Mouse (Mus musculus): Measurements from ENCODE around the gene Serpinb9b. TPM values are rescaled to one million over a fixed set of nuclear protein-coding genes. Genes with fewer than 3 reads are reported as not detected.

Serpinb9b gene
- polyA plus RNA-seq (2014; fragmentation: Illumina TruSeq; extraction: RNeasy Lipid Tissue Mini Kit (QIAGEN cat#74804); ENCODE audit: low read depth, low replicate concordance): not detected

DNA sequence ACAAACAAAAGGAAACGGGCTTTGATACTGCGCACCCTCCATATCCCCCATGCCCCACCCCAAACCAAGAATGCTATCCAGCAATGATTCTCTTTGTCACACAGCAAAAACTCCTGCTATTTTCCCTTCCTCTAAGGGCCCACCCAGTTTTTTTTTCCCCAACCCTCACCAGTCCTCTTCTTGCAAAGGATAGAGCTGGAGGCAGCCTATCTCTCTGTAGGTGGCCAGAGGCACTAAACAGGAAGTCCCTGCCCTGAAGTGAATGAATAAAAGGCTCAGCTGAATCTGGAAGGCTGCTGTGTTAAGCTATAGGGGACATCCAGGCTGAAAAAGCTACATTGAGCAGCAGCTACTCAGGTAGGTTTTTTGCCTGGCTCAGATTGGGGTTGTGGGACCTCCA, at the start of gene Serpinb9b:
TSS of gene Serpinb9b (plus strand) at position 173 of the 400 bp plus-strand sequence.

GRCm38 (mm10) chr13:33002950-33003349, 24.3 kb upstream of the Serpinb9b start, which contains the start of gene Serpinb9:
Gene Serpinb9, plus strand, starts transcription at chr13:33003250.

DNA sequence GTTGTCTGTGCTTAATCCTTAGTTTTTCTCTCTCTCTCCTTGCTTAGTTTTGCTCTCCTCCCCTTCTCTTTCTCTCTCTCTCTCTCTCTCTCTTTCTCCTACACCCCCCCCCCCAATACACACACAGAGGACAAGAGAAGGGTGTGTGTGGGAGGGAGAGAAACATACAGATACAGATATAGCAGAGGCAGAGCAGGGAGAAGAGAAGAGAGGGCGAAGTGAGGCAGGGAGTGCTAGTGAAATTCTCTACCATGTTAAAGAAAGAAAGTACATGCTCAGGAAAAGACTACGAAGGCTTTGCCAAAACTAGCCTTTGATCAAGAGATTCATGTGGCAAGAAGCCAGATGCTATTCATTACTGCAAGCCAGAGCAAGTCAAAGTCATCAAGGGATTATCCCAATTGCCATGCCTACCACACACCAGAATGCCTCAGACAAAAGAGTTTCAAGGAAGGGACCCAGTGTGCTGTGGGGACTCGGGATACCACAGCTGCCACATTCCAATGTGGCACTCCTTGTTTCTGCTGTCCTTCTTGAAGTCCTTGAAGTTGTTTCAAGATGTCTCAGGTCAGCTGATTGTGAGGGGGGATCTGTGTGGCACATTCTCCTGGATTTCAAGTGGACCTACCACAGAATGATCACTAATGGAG, 51.0 kb downstream of the Serpinb9b start, which contains the start of gene Serpinb1b:
TSS of gene Serpinb1b (plus strand) at position 520 of the 650 bp plus-strand sequence.

Other genes starting within 250 kb of the Serpinb9b start
- gene Mylk4, start 243.5 kb upstream of the Serpinb9b start, polyA plus RNA-seq (2014; fragmentation: Illumina TruSeq; extraction: RNeasy Lipid Tissue Mini Kit (QIAGEN cat#74804); ENCODE audit: low read depth, low replicate concordance): not detected
- gene Wrnip1, start 225.4 kb upstream of the Serpinb9b start, polyA plus RNA-seq (2014; fragmentation: Illumina TruSeq; extraction: RNeasy Lipid Tissue Mini Kit (QIAGEN cat#74804); ENCODE audit: low read depth, low replicate concordance): 25.4 TPM
- gene D930007J09Rik, start 224.6 kb upstream of the Serpinb9b start, polyA plus RNA-seq (2014; fragmentation: Illumina TruSeq; extraction: RNeasy Lipid Tissue Mini Kit (QIAGEN cat#74804); ENCODE audit: low read depth, low replicate concordance): not detected
- 685 TPM for gene Serpinb1a, start 176.2 kb upstream of the Serpinb9b start, polyA plus RNA-seq (2014; fragmentation: Illumina TruSeq; extraction: RNeasy Lipid Tissue Mini Kit (QIAGEN cat#74804); ENCODE audit: low read depth, low replicate concordance)
- 0.63 TPM for gene Serpinb1c, start 129.2 kb upstream of the Serpinb9b start, polyA plus RNA-seq (2014; fragmentation: Illumina TruSeq; extraction: RNeasy Lipid Tissue Mini Kit (QIAGEN cat#74804); ENCODE audit: low read depth, low replicate concordance)
- 10.7 TPM for gene Serpinb6b, start 62.2 kb upstream of the Serpinb9b start, polyA plus RNA-seq (2014; fragmentation: Illumina TruSeq; extraction: RNeasy Lipid Tissue Mini Kit (QIAGEN cat#74804); ENCODE audit: low read depth, low replicate concordance)
- 29.4 TPM for gene Serpinb9, start 24.2 kb upstream of the Serpinb9b start, polyA plus RNA-seq (2014; fragmentation: Illumina TruSeq; extraction: RNeasy Lipid Tissue Mini Kit (QIAGEN cat#74804); ENCODE audit: low read depth, low replicate concordance)
- gene Serpinb1b, start 51.2 kb downstream of the Serpinb9b start, polyA plus RNA-seq (2014; fragmentation: Illumina TruSeq; extraction: RNeasy Lipid Tissue Mini Kit (QIAGEN cat#74804); ENCODE audit: low read depth, low replicate concordance): 0.35 TPM
- not detected for gene Serpinb9c, start 132.3 kb downstream of the Serpinb9b start, polyA plus RNA-seq (2014; fragmentation: Illumina TruSeq; extraction: RNeasy Lipid Tissue Mini Kit (QIAGEN cat#74804); ENCODE audit: low read depth, low replicate concordance)
- gene Serpinb9d, start 165.5 kb downstream of the Serpinb9b start, polyA plus RNA-seq (2014; fragmentation: Illumina TruSeq; extraction: RNeasy Lipid Tissue Mini Kit (QIAGEN cat#74804); ENCODE audit: low read depth, low replicate concordance): not detected
- gene Serpinb9e, start 222.2 kb downstream of the Serpinb9b start, polyA plus RNA-seq (2014; fragmentation: Illumina TruSeq; extraction: RNeasy Lipid Tissue Mini Kit (QIAGEN cat#74804); ENCODE audit: low read depth, low replicate concordance): not detected